Mouse (Mus musculus) urinary bladder, adult 2 months (tissue): ENCODE data around the gene Slc16a12. TPM values are rescaled to one million over a fixed set of nuclear protein-coding genes. Genes with fewer than 3 reads are reported as not detected.

Source experiments
- polyA plus RNA-seq: library from polyadenylated mRNA; depleted of rRNA; stranded (reverse); fragments of >200 nt; gene quantifications from 2 replicates; pipeline ENCODE4 v1.2.3, GENCODE M21; 2012; rRNA removed

Gene Slc16a12
- polyA plus RNA-seq, 1 experiment: 13.4 TPM

Other genes with a start within 250 kb of the Slc16a12 start
- 34.7 and 34.8 TPM in 2 replicates for gene Lipa, start 219.8 kb downstream of the Slc16a12 start, polyA plus RNA-seq
- 7.8 and 8.4 TPM in 2 replicates for gene Ifit2, start 196.6 kb downstream of the Slc16a12 start, polyA plus RNA-seq
- gene Ifit3, start 163.8 kb downstream of the Slc16a12 start, polyA plus RNA-seq: 29.5 and 44.7 TPM in 2 replicates
- gene Ifit1bl1, start 145.3 kb downstream of the Slc16a12 start, polyA plus RNA-seq: 0.84 and 0.87 TPM in 2 replicates
- gene Ifit3b, start 139.3 kb downstream of the Slc16a12 start, polyA plus RNA-seq: 6.8 and 10.8 TPM in 2 replicates
- 0.37 and 0.38 TPM in 2 replicates for gene Ifit1bl2, start 106.5 kb downstream of the Slc16a12 start, polyA plus RNA-seq
- gene Ifit1, start 106.4 kb downstream of the Slc16a12 start, polyA plus RNA-seq: 8.7 and 9.9 TPM in 2 replicates
- gene Pank1, start 132.2 kb upstream of the Slc16a12 start, polyA plus RNA-seq: 1.4 and 3.2 TPM in 2 replicates
- 2.7 and 2.9 TPM in 2 replicates for gene Kif20b, start 175.1 kb upstream of the Slc16a12 start, polyA plus RNA-seq